Mouse (Mus musculus): Measurements from ENCODE around the gene Gm10300.

The Gm10300 gene

DNA sequence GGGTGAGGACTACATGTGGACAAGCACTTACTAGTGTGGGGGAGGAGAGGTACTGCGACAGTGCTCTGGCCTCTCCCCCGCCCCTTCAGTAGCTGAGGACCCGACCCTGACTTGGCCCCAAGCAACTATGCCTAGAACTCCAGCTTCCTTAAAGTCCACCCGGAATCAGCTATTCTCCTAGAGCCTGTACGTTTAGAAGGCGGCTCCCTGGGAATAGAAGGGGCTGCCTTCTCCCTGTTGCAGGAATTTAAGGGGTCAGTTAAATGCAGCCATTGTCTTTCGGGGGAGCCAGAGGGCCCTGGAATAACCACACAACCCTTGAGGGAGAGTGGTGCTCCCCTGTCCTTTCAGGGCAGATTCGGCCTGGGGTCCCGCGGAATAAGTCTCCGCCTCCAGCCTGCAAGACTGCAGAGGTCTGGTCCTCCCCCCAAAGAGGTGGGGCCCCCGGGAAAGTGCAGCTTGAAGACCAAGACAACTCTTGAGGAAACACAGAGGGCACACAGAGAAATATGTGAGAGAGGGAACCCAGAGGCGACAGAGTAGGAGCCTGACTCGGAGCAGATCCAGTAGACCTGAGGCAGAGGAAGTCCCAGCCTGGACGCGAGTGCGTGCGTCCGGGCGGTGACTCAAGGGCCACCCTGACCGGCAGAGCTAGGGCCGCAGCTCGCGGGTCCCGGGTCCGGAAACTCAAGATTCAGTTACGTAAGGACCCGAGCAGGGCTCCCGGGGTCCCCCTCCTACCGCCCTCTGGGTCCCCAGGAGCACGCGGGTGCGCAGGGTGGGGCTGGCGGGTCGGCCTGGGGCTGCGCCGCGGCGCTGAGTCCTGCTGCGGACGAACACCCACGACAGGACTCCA, at the start of gene Gm10300:
Gene Gm10300, plus strand, starts transcription at position 621 of the 856 bp plus-strand sequence.
- peak; percentile 39 to 51 for DNase-seq (ENCODE audit: low spot score in 2 of 2)

DNA sequence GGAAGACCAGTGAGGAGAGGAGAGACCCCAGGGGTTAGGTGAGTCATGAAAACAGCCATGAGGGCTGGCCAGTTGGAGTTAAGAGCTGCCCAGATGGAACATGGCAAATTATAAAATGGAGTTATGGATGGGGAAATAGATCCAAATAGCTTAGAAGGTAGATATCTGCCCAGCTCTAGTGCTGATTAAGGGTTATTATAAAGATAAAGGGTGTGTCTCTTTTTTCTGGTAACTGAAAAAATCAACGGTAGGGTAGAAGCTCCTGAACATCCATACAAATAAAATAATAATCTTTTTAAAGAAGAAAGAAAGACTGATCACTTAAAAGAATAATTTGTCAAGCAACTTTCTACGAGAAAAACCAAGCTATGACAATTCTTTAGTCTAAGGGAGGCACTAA, 49.2 kb upstream of the Gm10300 start:
- DNase-seq (ENCODE audit: low spot score in 2 of 2): no peak

DNA sequence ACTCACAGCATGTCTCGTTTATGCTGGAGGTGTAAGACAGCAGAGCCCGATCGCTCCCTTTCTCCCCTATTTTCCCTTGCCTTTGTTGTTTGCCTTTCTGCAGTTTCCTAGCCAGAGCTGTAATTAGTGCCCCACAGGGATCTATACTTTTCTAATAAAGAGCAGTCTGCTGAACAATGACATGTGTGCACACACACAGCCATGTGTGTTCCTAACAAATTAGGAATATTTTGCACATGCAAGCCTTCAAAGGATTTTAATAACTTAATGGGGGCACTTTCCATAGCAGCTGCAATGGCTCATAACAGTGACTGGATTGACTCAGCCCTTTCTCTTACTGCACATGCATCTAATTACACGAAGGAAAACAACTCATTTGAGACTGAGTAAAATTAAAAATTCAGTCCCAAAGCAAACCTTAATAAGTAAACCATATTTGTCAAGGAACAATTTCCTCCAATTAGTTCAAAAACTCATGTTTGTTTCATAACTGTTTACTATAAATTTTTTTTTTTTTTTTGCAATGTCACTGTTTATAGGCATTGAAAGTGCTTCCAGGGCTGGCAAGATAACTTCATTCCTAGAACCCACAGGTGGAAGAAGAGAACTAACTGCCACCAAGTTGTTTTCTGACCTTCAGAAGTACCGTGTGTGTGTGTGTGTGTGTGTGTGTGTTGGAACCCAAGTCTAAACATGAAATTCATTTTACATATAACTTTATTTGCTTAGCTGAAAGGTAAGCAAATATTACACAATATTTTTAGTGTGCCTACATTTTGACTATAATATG, 48.6 kb upstream of the Gm10300 start:
- DNase-seq (ENCODE audit: low spot score in 2 of 2): no peak

DNA sequence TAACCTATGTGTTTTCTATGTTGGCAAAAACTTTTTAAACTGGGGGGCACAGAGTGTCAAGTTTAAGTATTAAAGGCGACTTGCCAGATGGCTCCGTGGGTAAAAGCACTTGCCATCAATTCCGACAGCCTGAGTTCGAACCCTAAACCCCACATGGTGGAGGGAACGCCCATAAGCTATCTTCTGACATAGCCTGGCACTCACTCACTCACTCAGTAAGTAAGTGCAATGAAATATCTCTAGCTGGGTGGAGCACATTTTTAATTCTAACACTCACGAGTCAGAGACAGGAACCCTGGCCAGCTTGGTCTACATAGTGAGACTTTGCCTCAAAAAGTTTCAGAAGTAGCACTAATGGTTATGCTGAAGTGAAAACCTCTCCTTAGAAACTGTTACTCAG, 47.3 kb upstream of the Gm10300 start:
- DNase-seq (ENCODE audit: low spot score in 2 of 2): no peak

DNA sequence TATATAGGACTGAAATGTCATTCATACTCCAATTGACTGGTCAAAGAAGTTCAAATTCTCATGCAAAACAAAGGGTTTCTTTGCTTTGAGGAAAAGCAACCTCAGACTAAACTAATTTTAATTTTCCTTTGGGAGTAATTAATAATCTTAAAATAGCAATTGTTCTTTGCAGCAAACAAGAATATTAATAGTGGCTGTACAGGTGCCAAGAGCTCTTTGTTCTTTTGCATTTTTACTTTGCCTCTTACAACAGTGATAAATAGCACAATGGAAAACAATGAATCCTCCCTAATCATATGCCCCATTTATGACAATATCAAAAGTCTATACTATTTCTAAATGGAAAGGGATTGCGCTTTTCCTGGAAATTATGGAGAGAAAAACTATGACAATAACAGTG, 46.7 kb upstream of the Gm10300 start:
- DNase-seq (ENCODE audit: low spot score in 2 of 2): no peak

DNA sequence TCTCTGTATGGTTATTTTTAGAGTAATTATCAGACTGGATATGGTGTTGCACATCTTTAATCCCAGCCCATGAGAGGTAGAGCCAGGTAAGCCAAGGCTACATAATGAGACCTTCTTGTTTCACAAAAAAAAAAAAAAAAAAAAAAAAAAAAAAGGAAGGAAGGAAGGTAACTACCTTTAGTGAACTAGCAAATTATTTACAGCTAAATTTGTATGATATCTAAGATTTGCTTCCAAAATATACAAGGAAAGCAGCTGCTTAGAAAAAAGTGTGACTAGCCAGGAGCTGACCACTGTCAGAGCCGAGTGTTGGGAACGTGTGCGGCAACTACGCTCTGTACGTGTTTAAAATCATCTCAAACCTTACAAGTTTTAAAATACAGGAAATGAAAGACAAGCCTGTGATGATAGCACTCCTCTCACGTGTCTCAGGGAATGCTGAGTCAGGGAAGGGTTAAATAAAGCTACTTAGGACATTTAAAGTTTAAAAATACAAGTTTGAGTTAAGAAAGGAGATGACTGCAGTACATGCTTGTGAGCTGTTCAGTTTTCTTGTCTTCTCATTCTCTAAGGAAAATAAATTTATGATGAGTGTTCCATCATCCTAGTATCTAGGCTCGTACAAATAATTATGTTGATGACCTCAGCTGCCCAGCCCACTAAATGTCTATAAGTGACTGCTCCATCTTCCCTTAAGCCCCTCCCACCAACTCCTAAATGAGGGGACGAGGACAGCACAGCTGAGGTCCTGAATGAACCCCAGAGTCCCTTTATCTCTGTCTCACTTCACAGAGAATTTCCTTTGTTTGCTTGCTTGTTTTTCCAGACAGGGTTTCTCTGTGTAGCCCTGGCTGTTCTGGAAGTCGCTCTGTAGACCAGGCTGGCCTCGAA, 44.4 kb upstream of the Gm10300 start:
- DNase-seq (ENCODE audit: low spot score in 2 of 2): no peak

DNA sequence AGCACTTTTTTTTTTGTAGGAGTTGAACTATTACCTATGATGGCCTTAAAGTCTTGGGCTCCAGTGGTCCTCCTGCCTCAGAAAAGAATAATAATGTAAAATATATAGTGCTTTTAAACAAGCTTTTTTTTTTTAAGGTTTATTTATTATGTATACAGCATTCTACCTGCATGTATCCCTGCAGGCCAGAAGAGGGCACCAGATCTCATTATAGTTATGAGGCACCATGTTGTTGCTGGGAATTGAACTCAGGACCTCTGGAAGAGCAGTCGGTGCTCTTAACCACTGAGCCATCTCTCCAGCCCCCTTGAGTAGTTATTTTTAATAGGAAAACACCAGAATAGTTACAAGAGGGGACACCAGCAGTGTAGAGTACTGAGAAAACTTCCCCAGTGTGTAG, 41.3 kb upstream of the Gm10300 start:
- no peak for DNase-seq (ENCODE audit: low spot score in 2 of 2)

DNA sequence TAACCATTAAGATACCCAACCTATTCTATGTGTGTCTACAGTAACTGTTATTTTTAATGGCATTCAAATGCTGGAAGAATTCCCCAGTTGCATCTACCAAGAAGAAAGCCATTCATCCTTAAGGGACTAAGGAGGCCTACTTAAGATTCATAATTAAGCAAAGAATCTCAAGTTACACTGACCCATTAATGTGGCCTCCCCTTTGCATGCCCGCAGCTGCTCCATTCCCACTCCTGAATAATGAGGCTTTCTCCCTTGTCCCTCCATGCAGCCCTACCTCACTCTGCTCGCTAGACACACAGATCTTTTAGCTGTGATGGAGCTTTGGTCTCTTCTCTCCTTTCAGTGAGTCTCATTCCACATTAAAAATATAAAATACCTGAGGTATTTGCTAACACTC, 40.3 kb upstream of the Gm10300 start:
- no peak for DNase-seq (ENCODE audit: low spot score in 2 of 2)

DNA sequence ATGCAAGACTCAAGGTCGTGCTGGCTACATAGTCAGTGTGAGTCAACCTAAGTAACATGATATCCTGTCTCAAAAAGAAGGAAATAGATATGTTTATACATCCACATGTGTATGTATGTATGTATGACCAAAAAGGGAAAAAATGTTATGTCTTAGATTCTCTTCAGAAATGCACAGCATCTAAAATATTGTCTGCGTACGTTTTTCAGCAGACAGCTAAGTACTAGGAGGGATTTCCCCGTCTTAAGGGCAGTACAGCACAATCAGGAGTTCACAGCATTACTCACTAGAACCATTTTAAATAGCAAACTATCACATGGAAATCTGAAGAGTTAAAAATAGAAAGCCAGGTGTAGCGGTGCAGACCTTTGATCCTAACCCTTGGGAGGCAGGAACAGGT, 37.4 kb upstream of the Gm10300 start:
- no peak for DNase-seq (ENCODE audit: low spot score in 2 of 2)

DNA sequence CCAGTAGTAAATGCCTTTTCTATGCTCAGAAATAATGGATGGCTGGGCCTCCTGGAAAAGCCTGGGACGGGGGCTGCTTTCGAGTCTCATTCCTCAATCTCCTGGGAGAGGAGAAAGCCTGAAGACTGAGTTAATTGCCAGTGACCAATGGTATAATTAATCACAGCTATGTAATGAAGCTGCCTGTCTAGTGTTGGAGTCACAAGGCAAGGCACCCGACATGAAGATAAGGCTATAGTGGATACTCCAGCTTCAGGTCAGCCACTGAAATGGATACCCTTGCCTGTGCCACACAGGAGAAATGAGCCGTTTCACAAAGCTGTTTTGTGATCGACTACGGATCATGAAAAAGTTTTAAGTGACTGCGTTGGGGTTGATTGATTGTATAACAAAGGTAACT, 36.5 kb upstream of the Gm10300 start:
- no peak for DNase-seq (ENCODE audit: low spot score in 2 of 2)

DNA sequence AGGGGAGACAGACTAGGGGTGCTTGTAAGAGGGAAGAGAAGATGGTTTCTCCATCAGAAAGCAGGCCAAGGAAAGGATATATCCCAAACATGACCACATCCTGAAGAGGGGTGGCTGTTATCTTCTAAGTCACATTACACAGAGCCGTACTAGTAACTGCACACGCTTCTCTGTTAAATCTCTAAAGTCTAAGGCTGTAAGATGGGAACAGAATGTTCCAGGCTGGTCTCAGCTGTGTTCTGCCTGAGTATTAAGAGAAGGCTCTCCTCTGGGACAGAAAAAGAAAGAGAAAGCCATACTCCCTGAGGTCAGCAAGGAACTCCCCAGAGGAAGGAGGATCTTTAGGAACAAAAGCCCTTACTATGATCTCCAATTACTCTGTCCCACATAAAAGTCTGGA, 35.7 kb upstream of the Gm10300 start:
- DNase-seq (ENCODE audit: low spot score in 2 of 2): no peak

DNA sequence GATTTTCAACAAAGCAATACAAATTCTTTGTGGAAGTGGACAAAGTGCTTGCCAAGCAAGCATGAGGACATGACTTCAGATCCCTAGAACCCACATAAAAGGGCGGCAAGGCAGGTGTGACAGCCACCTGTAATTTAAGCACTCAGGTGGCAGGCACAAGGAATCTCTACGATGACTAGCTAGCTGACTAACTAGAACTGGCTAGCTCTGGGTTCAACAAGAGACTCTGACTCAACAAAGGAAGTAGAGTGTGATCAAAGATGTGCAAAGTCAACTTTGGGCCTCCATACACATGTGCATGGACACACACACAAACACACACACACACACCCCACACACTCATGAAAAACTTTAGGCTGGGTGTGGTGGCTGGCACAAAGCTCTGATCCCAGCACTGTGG, 35.0 kb upstream of the Gm10300 start:
- no peak for DNase-seq (ENCODE audit: low spot score in 2 of 2)

DNA sequence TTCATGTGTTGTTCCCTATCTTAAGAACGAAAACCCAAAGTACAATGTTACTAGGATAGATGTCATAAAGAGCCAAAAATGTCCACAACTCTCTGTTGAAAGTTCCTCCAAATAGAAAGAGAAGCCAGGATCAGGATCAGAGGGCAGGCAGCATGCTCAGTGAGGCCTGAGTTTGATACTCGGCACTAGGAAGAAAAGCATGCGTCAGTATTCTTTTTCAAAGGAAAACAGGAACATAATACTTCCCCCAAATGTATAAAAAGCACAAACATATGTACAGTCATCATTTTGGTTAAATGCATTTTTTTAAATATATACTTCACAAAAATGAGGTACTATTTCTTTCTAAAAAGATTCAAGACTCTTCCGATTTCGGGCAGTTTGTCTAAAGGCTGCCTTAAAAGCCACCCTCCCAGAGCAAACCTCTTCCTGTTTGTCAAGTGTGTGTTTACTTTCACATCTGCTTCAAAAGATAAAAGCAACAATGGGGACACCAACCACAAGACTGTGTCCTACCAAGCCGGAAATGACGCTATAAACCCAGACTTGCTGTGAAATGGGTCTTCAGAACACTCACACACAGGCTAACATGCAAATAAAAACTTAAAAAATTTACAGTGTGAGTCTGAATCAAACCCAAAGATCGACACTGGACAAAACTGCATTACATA, 34.4 kb upstream of the Gm10300 start:
- no peak for DNase-seq (ENCODE audit: low spot score in 2 of 2)

DNA sequence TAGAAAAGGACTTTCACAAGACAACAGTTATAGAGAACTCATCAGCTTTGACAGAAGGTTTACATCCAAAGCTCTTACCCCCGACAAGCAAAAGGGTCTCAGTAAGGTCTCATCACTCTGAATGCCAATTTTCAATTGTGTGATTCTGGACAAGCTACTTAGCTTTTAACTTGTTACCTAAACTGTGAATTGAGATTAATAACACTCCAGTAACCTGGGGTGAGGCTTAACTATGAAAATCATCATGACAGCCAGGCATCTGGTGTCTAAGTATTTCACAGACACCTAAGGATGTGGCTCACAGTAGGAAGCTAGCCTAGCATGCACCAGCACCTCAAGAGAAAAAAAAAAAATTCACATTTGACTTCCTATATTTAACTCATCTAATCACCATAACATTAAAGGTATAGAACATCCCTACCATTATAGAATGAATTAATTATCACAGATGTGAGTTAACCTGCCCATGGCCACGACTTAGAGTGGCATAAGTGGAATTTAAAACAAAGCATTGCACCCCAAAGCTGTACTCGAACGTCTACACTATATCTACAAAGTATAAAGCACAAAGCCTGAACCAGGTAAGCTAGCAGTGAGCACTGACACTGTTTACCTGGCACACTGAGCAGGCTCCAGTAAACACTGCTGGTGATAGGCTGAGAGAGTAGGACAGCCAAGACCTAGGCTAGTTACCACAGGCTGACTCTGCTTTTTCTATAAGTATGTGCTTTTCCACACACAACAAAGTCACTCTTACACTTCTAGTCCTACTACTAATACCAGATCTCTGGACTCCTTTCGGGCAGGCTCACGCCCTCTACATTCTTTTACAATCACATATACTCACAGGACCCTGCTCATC, 32.8 kb upstream of the Gm10300 start:
- no peak for DNase-seq (ENCODE audit: low spot score in 2 of 2)

DNA sequence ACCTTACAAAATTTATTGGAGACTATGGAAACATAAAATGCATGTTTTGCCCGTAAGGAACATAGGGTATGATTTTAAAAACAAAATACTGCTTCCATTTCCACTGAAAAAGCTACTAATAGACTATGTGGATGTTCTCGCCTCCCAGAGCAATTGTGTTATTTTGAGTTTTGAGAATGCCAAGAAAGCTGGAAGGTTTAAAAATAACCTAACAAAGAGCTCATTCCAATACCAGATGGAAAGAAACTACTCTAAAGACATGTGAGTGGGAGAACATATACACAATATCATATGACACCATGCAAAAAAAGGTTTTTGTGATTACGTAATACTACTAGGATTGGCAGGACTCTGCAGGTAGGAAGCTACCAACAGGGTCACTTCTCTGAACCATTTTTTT, 30.8 kb upstream of the Gm10300 start:
- no peak for DNase-seq (ENCODE audit: low spot score in 2 of 2)

DNA sequence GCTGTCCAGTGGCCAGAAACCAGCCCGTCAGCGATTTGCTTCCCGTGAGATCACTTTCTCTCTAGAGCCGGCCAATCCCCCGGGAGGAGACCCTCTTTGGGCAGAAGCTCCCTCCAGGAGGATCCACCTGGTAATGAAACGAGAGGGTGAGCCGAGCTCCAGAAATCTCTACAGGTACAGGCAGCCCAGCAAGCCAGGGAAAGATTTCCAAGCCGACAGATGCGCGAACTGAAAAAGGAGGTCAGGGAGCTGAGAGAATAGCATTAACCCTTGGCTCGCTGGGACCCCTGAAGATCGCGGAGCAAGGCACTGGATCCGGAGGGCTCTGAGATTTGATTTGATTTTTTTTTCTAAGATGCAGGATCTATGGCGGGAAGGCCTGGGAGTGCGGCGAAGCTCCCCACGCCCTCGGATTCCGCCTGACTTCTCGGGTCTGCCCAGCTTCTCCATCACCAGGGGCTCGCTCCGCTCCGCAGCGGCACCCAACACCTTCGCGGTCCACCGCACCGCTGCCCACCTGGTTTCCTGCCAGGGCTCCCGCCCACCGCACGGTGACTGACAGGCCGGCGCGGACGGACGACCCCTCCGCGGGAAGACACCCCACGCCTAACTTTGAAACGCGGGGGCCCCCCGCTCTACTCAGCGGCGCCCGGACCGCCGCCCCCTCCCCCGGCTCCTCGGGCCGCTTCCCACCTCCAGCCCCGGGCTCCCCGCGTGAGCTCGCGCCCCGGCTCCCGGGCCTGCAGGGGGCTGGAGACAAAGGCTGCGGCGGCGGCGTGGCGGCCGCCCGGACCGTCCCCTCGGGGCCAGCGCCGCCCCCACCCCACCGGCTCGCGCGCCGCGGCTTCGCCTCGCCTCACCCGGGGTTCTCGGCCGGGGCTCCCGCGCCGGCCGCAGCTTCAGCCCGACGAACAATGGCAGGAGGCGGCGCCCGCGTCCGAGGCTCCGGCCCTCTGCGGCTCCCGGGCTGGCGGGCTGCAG, 26.2 kb upstream of the Gm10300 start:
- DNase-seq (ENCODE audit: low spot score in 2 of 2): no peak

DNA sequence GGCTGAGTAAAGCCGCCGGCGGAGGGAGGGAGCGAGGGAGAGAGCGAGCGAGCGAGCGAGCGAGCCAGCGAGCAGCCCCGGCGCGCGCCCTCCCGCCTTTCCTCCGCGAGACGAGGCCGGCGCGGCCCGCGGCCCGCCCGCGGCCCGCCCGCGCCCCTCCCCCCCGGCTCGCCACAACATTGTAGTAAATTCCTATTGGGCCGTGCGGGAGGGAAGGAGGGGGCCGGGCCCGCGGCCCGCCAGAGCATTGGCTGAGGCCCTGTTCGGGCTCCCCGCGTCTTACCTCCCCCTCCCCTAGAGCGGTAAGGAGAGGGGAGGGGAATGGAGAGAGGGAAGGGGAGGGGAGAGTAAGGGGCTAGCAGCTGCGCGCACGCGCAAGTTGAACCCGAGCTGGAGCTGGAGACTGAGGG, 25.5 kb upstream of the Gm10300 start:
- peak; percentile 54 to 60 for DNase-seq (ENCODE audit: low spot score in 2 of 2)

DNA sequence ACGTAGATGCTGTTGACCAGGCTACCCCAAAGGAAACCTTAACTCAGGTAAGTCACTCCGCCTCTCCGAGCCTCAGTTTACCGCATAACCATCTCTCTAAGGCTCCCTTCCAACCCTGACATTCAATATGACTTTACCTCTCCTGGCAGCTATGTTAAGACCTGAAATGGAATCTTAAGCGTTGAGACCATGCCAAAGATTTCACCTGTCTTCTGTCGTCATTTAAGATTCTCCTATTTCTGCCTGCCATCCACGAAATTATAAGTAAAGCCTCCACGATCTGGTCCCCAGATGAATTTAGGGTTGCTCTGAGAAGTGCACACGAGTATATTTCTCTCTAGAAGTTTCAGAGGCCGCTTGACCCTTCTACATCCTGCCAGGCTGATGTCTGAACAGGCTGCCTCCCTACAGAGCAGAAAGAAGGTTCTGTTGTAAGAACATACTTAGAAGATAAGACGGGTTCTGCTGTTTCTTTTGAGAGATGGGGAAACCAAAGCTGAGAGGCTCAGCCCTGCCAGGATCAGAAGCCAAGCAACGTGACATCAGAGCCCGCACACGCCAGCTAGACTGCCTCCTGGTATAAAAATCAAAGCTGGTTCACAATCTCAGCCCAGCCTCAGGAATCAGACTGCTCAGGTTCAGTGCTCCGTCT, 24.8 kb upstream of the Gm10300 start:
- no peak for DNase-seq (ENCODE audit: low spot score in 2 of 2)
